In genomic region chr1:182412586-182413270, GRCm38 (mm10) we compare ENCODE assay signal across 11 mouse cellular contexts. TPM values are rescaled to one million over a fixed set of nuclear protein-coding genes. Genes with fewer than 3 reads are reported as not detected.
A peak's percentile ranks its signal among the peaks of the same experiment; 100 is the strongest.
DNase-seq lines count a peak whose midpoint lies in the region; ATAC-seq and TF ChIP-seq lines count a peak whose summit lies in the region.
"Had no signal": no experiment of that assay in that cellular context is flagged by ENCODE, and none has a peak within 500 bp of the region (broad histone marks: within the 10 kb centered on the region; RNA-seq: fewer than 3 reads in every experiment).

No protein-coding gene starts in this region.

- no peaks in the 10 kb centered on the region for H3K9me3 ChIP-seq in heart, embryonic 15.5 days (replicated peaks)
- H3K9me3 ChIP-seq in intestine, embryonic 15.5 days: no peaks in the 10 kb centered on the region
- H3K9me3 ChIP-seq in stomach, embryonic 16.5 days (replicated peaks; ENCODE audit: control insufficient read depth, low read length): no peaks in the 10 kb centered on the region
- no peaks in the 10 kb centered on the region for H3K9me3 ChIP-seq in forebrain, embryonic 11.5 days (ENCODE audit: control insufficient read depth, low read length)
- H3K9me3 ChIP-seq: midbrain, embryonic 12.5 days had no signal

- intact Hi-C loops in heart, adult 2 months (cut with DNase I): no loop called here

- no peaks in the 10 kb centered on the region for H3K27me3 ChIP-seq in heart, embryonic 15.5 days
- no peaks in the 10 kb centered on the region for H3K27me3 ChIP-seq in heart, adult 2 months (ENCODE audit: control insufficient read depth, insufficient read depth, low read length)
- no peaks in the 10 kb centered on the region for H3K27me3 ChIP-seq in intestine, embryonic 15.5 days (replicated peaks)
- no peaks in the 10 kb centered on the region for H3K27me3 ChIP-seq in stomach, embryonic 16.5 days (ENCODE audit: control insufficient read depth, insufficient read depth, low read length)
- no peaks in the 10 kb centered on the region for H3K27me3 ChIP-seq in forebrain, embryonic 11.5 days (ENCODE audit: control insufficient read depth, insufficient read depth, low read length)
- H3K27me3 ChIP-seq: midbrain, embryonic 12.5 days had no signal

- peaks cover 4% of the 10 kb centered on the region for H3K79me2 ChIP-seq in heart, adult 2 months (replicated peaks; ENCODE audit: control insufficient read depth, insufficient read depth, low read length)

- peak overlapping the region; percentile 57 for H3K27ac ChIP-seq in heart, embryonic 15.5 days
- H3K27ac ChIP-seq in heart, adult 2 months: no peak overlapping the region; the same call in 1 of the 2 replicates
- no peak overlapping the region for H3K27ac ChIP-seq in intestine, embryonic 15.5 days
- peak overlapping the region; percentile 3; the same call in 1 of the 2 replicates for H3K27ac ChIP-seq in stomach, embryonic 16.5 days (ENCODE audit: low read length)
- H3K27ac ChIP-seq in forebrain, embryonic 11.5 days (ENCODE audit: low read depth, low read length): no peak overlapping the region
- H3K27ac ChIP-seq: midbrain, embryonic 12.5 days had no signal

- no peak for DNase-seq in heart, adult 2 months
- peak; percentile 54 for DNase-seq in retina, postnatal 1 day
- no peak for DNase-seq in retina, embryonic 14.5 days (ENCODE audit: low spot score)
- no peak for DNase-seq in frontal cortex, postnatal 14 days (ENCODE audit: low spot score in 2 of 2)
- DNase-seq in forebrain, embryonic 11.5 days (ENCODE audit: low spot score): no peak
- DNase-seq: adrenal gland, postnatal 25 days had no signal

- TF ChIP-seq EP300 in heart, adult 2 months (IDR thresholded peaks at IDR 0.05; ENCODE audit: insufficient read depth, low read depth, low read length): no peak

- no peak overlapping the region for H3K9ac ChIP-seq in heart, embryonic 15.5 days
- no peak overlapping the region for H3K9ac ChIP-seq in heart, adult 2 months (ENCODE audit: low read depth, low read length)
- H3K9ac ChIP-seq in intestine, embryonic 15.5 days: no peak overlapping the region
- 0 out of 2 replicates have a peak overlapping the region, but pooled peaks have one; percentile 16 for H3K9ac ChIP-seq in stomach, embryonic 16.5 days (ENCODE audit: low read length)
- H3K9ac ChIP-seq in forebrain, embryonic 11.5 days (ENCODE audit: low read length): no peak overlapping the region
- H3K9ac ChIP-seq: midbrain, embryonic 12.5 days had no signal

- H3K4me1 ChIP-seq in heart, embryonic 15.5 days (replicated peaks): peaks cover 37% of the 10 kb centered on the region
- H3K4me1 ChIP-seq in heart, adult 2 months (ENCODE audit: control insufficient read depth, insufficient read depth, low read length): peaks cover 7% of the 10 kb centered on the region
- peaks cover 11% of the 10 kb centered on the region for H3K4me1 ChIP-seq in intestine, embryonic 15.5 days (replicated peaks)
- peaks cover 28% of the 10 kb centered on the region for H3K4me1 ChIP-seq in stomach, embryonic 16.5 days (ENCODE audit: control insufficient read depth, insufficient read depth, low read length)
- H3K4me1 ChIP-seq in forebrain, embryonic 11.5 days (replicated peaks; ENCODE audit: control insufficient read depth, insufficient read depth, low read length): peaks cover 3% of the 10 kb centered on the region; the same call in 1 of the 2 replicates

- no peak for TF ChIP-seq POLR2A in heart, adult 2 months (IDR thresholded peaks at IDR 0.05; ENCODE audit: insufficient read depth, low read depth, low read length)

- H3K36me3 ChIP-seq in heart, embryonic 15.5 days: no peaks in the 10 kb centered on the region
- H3K36me3 ChIP-seq in heart, adult 2 months (ENCODE audit: control insufficient read depth, insufficient read depth, low read length): peaks cover 7% of the 10 kb centered on the region
- no peaks in the 10 kb centered on the region for H3K36me3 ChIP-seq in intestine, embryonic 15.5 days
- H3K36me3 ChIP-seq in stomach, embryonic 16.5 days (ENCODE audit: control insufficient read depth, insufficient read depth, low read length): no peaks in the 10 kb centered on the region
- no peaks in the 10 kb centered on the region for H3K36me3 ChIP-seq in forebrain, embryonic 11.5 days (ENCODE audit: control insufficient read depth, insufficient read depth, low read length)
- H3K36me3 ChIP-seq: midbrain, embryonic 12.5 days had no signal

- no peak for TF ChIP-seq CTCF in heart, adult 2 months (IDR thresholded peaks at IDR 0.05)

- H3K4me3 ChIP-seq in heart, embryonic 15.5 days: no peak overlapping the region
- no peak overlapping the region for H3K4me3 ChIP-seq in heart, adult 2 months
- H3K4me3 ChIP-seq in intestine, embryonic 15.5 days (replicated peaks): no peak overlapping the region
- H3K4me3 ChIP-seq in stomach, embryonic 16.5 days (replicated peaks; ENCODE audit: low read length): no peak overlapping the region
- H3K4me3 ChIP-seq in forebrain, embryonic 11.5 days (ENCODE audit: low read depth, low read length): no peak overlapping the region
- H3K4me3 ChIP-seq: midbrain, embryonic 12.5 days had no signal

- WGBS in heart, embryonic 15.5 days: 35% methylated on average over 7 of the region's 7 CpGs
- 40% methylated on average over 7 of the region's 7 CpGs for WGBS in heart, adult 2 months
- WGBS in intestine, embryonic 15.5 days: 43% methylated on average over 7 of the region's 7 CpGs
- 55% methylated on average over 7 of the region's 7 CpGs for WGBS in stomach, embryonic 16.5 days
- 81% methylated on average over 7 of the region's 7 CpGs for whole genome bisulfite sequencing in forebrain, embryonic 11.5 days

- peak overlapping the region; percentile 43 for H3K4me2 ChIP-seq in heart, embryonic 15.5 days
- H3K4me2 ChIP-seq in intestine, embryonic 15.5 days (replicated peaks): peak overlapping the region; percentile 29; the same call in 1 of the 2 replicates
- peak overlapping the region; percentile 29; the same call in 1 of the 2 replicates for H3K4me2 ChIP-seq in stomach, embryonic 16.5 days (ENCODE audit: low read depth, low read length)
- no peak overlapping the region for H3K4me2 ChIP-seq in forebrain, embryonic 11.5 days (ENCODE audit: low read depth, low read length, severe bottlenecking)

- no peak for ATAC-seq in heart, embryonic 15.5 days (replicated peaks; ENCODE audit: insufficient number of reproducible peaks, insufficient read depth, low FRiP score, low read depth)
- ATAC-seq in intestine, embryonic 15.5 days: no peak
- ATAC-seq in stomach, embryonic 16.5 days (ENCODE audit: insufficient read depth, low FRiP score): no peak
- ATAC-seq in forebrain, embryonic 11.5 days (replicated peaks; ENCODE audit: low FRiP score): no peak
- ATAC-seq: hindbrain, embryonic 16.5 days had no signal

RNA-seq across cellular contexts. Expression of gene Trp53bp2, which starts 3.8 kb away (rescaled TPM):
- polyA plus RNA-seq in heart, embryonic 15.5 days (2015; fragmentation: Nextera tagmentation; extraction: Ambion mirVana): 12.0 and 15.5 TPM in 2 replicates
- 10 to 100 TPM in 1 of 2 experiments, 1 to 10 TPM in 1; 8.4 to 11.4 TPM for total RNA-seq in heart, adult 2 months (2021)
- polyA plus RNA-seq in heart, adult 2 months (2012; rRNA removed): 9.3 and 11.7 TPM in 2 replicates
- polyA plus RNA-seq in intestine, embryonic 15.5 days (2015; fragmentation: Nextera tagmentation; extraction: Ambion mirVana): 20.3 and 22.6 TPM in 2 replicates
- polyA plus RNA-seq in stomach, embryonic 16.5 days (2015; fragmentation: Nextera tagmentation; extraction: Ambion mirVana): 18.7 and 19.3 TPM in 2 replicates
- polyA plus RNA-seq in forebrain, embryonic 11.5 days (2014; fragmentation: Nextera tagmentation; extraction: Ambion mirVana): 35.7 and 38.5 TPM in 2 replicates

Comparison
In these comparisons a context has a peak if more than half of its experiments do, and no peak if none do; other contexts are left out.
1. H3K27ac ChIP-seq: peak in heart, embryonic 15.5 days (single experiment) and stomach, embryonic 16.5 days (single experiment); none in heart, adult 2 months (single experiment), intestine, embryonic 15.5 days (single experiment) and forebrain, embryonic 11.5 days (single experiment).